Mouse (Mus musculus) lung, postnatal 0 days (tissue): ENCODE results near the gene Frg2f1.

ENCODE experiments used
- CTCF ChIP-seq: IDR thresholded peaks from 2 replicates; pipeline ENCODE4 v1.5.1; 2016; ENCODE audit warnings: antibody characterized with exemption, mild to moderate bottlenecking
- EP300 ChIP-seq: IDR thresholded peaks from 2 replicates; pipeline ENCODE4 v1.6.1; 2016; ENCODE audit warnings: antibody characterized with exemption, mild to moderate bottlenecking, control low read depth

DNA sequence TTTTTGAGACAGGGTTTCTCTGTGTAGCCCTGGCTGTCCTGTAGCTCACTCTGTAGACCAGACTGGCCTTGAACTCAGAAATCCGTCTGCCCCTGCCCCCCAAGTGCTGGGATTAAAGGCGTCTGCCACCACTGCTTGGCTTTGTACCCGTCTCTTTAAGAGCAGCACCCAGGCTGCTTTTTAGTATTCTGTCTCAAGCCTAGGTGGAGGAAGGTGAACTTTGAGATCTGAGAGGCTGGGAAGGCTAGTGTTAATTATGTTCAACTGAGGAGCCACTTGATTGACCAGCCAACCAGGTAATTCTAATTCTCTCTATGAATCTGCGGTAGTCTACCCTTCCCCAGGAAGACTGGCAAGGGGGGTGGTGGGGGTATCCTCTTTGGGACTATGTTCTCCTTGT is 1.9 kb downstream of the Frg2f1 start:
- TF ChIP-seq EP300, result no peak
- TF ChIP-seq CTCF, result no peak
